Mouse (Mus musculus): Measurements from ENCODE around the gene Prss47. TPM values are rescaled to one million over a fixed set of nuclear protein-coding genes. Genes with fewer than 3 reads are reported as not detected.

The Prss47 gene
- not detected in 2 replicates for polyA plus RNA-seq (2015; fragmentation: Nextera tagmentation; extraction: Ambion mirVana)

DNA sequence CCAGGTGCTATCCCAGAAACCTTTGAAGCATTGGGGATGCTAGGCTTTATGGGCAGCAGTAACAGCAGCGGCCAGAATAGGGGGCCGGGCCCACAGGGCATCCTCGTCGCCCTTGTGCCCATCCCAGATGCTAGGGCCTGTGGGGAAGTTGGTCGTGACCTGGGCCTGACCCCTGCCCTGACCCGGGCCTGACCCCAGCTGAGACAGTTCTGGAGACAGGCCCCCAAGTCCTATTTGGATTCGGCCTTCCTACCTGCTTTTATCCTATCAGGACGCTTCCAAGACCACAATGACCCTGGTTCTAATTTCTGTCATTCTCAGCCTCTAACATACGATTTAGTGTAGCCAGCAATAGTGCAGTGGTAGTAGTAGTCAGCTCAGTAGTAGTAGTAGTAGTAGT, at the start of gene Prss47:
Gene Prss47, minus strand, starts transcription at position 101 of the 400 bp plus-strand sequence.

DNA sequence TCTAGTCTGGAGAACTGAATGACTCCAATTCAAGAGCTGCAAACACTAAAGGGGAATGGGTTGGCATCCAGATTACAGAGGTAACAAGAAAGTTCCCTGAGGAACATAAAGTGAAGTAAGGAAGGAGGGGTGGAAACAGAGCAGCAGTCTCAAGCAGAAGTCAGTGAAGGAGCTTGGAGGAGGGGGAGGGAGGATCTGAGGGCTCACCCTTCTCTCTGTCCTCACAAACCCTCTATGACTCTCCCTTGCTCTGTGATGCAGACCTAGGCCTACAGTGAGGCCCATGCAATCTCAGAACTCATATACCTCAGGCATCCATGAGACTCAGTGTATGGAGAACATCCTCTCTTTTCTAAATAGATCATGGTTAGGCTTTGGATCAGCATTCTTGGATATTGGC, 19.8 kb downstream of the Prss47 start, which contains the start of gene Spata31d1c:
Gene Spata31d1c, plus strand, starts transcription at position 301 of the 400 bp plus-strand sequence.

Other genes with a start within 250 kb of the Prss47 start
- gene Cntnap3, start 148.8 kb downstream of the Prss47 start, polyA plus RNA-seq (2015; fragmentation: Nextera tagmentation; extraction: Ambion mirVana), result 0.07 and 0.14 TPM in 2 replicates
- gene Spata31, start 135.4 kb downstream of the Prss47 start, polyA plus RNA-seq (2015; fragmentation: Nextera tagmentation; extraction: Ambion mirVana), result not detected in 2 replicates
- not detected in 2 replicates for gene Spata31d1c, start 19.7 kb downstream of the Prss47 start, polyA plus RNA-seq (2015; fragmentation: Nextera tagmentation; extraction: Ambion mirVana)
- gene Mfsd14b, start 60.2 kb upstream of the Prss47 start, polyA plus RNA-seq (2015; fragmentation: Nextera tagmentation; extraction: Ambion mirVana), result 20.2 and 24.3 TPM in 2 replicates
- not detected in 2 replicates for gene Olfr465-ps1, start 85.3 kb upstream of the Prss47 start, polyA plus RNA-seq (2015; fragmentation: Nextera tagmentation; extraction: Ambion mirVana)
- not detected in 2 replicates for gene Olfr466, start 97.5 kb upstream of the Prss47 start, polyA plus RNA-seq (2015; fragmentation: Nextera tagmentation; extraction: Ambion mirVana)
- not detected in 2 replicates for gene Nlrp4f, start 153.2 kb upstream of the Prss47 start, polyA plus RNA-seq (2015; fragmentation: Nextera tagmentation; extraction: Ambion mirVana)
- gene Gm10775, start 206.8 kb upstream of the Prss47 start, polyA plus RNA-seq (2015; fragmentation: Nextera tagmentation; extraction: Ambion mirVana), result not detected in 2 replicates
- gene Zfp369, start 226.1 kb upstream of the Prss47 start, polyA plus RNA-seq (2015; fragmentation: Nextera tagmentation; extraction: Ambion mirVana), result 4.4 and 4.5 TPM in 2 replicates